Mouse (Mus musculus): ENCODE results near the gene Armh1.
A peak's percentile ranks its signal among the peaks of the same experiment; 100 is the strongest.

Armh1 gene

DNA sequence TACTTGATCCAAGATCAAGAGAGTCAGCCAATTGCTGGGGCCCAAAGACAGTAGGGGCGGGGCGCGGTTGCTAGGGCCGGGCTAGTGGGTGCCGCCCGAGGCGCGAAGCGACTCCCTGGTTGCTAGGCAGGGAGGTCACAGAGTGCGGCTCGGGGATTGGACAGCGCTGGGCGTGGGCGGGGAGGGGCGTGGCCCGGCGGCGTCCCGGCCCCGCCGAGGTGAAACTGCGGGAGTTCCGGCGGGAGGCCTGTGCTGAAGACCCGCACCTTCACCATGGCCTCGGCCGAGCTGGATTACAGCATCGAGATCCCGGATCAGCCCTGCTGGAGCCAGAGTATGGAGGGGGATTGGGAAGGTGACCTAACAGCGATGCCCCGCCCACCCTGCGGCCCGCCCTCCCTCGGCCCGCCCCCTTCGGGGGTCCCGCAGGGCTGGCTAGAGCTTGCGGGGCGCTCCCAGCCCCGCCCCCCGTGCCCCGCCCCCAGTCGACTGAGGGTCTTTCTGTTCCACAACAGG is at the start of gene Armh1, which contains the start of gene Tmem53:
Armh1 (minus strand) TSS at position 325 of the 516 bp plus-strand sequence.
Tmem53 (plus strand) TSS at position 151 of the 516 bp plus-strand sequence.
- peak; percentile 94 for DNase-seq

DNA sequence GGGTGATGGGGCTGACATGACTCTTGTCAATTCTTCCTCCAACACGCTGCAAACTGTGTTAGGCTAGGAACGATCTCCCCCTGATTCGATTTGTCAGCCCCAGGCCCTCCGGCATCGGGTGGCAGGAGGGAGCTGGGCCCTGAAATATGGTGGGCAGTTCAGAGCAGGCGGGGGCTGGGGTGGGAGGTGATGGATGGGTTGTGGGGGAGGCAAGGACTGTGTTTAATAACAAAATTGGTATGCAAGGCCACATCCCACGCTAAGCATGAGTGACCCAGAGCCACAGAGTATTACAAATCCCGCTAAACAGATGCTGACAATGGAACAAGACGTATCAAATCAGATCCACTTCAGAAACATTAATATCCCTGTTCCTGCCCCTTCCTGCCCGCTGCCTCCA is 48.0 kb upstream of the Armh1 start:
- no peak for DNase-seq

DNA sequence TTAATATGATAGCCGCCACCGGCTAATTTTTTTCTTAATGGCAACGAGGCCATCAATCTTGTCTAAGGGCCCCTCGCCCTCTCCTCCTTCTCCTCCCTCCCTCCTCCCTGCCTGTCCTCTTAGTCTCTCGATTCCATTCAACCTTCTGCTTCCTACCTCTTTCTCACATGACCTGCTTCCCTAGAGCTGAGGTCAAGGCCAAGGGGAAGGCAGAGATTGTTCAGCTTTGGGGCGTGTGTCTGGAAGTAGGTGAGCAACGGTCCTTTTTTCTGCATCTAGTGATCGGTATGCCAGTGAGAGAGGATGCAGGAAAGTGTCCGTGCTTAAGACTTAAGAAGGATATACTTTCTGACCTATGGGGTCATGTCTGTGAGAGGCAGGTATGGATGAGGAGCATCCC is 45.9 kb upstream of the Armh1 start:
- no peak for DNase-seq

DNA sequence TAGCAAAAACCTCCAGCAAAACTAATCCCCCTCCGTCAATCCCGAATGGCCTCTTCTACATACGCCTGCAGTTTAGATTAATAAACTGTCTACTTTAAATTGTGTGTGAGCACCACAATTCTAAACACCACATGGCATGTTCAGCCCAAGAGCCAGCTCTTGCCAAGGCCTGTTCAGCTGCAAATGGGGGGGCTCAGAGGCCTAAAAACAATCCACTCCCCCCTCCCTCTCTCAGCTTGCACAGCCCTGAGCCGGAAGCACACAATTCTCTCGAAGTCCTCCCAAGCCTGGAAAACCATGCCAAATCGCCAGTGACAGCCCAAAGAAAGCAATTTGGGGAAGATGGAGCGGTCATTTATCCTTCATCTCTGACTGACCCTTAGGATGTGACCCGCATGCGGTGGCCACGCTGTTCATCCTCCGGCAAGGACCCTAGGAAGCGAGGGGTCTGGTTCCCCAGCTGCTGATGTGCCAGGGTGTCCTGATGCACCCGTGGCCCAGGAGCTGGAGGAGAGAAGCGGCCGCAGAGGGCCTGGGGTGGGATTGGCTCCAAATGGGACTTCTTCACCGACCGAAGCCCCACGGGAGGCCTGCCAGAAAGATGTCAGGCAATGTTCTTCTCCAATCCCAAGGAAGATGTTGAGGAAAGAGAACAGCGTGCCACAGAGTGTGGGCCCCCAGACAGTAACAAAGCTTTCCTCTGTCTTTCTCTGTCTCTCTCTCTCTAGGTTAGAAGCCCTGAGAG is 45.1 kb upstream of the Armh1 start:
- no peak for DNase-seq

DNA sequence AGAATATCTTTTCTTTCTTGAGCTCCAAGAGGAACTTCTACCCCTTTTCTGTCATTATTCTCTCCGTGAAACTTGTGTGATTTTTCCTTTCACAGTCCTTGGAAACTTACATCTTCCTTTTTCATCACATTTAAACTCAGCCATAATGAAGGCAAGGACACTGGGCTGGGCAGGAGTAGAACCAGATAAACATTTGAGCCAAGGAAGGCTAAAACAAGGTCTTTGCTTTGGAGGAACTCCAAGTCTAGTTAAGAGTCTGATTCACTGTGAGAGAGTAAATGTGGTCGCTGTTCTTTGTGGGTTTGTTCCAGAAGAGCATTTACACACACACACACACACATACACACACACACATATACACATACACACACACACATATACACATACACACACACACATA is 39.8 kb upstream of the Armh1 start:
- no peak for DNase-seq

DNA sequence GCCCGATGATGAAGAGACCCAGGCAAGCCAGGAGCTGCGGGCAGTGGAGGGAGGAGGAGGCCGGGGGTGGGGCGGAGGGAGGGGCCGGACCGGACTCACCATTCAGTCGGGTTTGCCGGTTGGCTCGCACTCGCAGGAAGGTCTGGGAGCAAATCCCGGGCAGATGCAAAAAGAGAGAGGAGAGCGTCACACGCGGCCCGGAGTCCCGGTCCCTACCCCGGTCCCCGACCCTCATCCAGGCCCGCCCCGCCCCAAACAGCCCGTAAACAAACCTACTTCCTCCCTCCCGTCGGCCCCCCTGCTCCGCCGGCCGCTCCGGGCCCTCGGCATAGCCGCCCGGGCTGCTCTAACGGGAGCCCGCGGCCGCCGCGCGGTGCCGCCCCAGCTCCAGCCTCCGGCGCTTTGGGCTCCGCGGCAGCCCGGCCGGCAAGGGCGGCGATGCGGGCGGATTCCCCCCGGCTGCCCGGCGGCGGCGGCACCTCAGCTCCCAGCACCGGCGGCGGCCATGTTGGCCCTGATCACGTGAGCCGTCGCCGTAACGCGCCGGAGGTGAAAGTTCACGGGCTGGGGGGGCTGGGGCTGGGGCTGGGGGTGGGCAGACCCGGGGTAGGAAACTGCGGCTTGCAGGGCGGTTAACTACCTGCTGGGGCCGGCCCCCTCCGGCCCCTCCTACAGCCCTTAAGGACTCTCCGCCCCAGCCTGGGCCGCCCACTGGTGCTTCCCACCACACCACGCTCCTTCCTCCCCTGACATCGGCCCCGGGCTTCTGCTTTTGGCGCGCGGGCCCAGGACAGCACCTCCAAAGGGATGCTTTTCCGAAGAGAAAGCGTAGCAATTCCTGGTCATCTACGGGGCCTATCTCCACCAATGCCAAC is 37.2 kb upstream of the Armh1 start:
- peak; percentile 66 for DNase-seq

DNA sequence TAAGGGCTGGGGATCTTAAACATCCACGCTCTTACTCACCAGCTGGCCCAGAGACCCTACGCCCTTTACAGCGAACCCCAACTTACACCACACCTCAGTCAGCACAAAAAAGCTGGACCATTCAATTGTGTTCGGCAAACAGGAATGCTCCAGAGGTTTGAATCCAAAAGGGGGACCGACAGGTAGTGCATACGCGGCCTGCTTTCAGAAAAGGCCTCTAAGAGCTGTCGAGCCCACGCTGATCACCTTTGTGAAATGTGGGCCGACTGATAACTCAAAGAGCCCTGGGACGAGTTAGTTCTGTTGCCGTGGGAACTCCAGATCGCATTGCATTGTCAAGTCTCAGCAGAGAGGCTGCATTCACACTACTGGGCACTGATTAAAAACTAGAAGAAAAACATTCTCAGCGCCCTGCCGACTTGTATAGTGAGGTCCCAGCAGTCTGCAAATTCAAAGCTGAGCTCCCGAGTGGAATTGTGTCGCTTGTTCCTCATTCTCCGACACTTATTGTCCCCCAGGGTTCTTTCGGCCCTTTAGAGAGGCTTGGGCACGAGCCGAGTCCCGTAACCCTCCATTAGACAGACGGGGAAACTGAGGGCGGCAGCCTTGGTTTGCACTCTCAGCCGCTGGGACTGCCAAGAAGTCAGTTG is 36.5 kb upstream of the Armh1 start:
- no peak for DNase-seq

DNA sequence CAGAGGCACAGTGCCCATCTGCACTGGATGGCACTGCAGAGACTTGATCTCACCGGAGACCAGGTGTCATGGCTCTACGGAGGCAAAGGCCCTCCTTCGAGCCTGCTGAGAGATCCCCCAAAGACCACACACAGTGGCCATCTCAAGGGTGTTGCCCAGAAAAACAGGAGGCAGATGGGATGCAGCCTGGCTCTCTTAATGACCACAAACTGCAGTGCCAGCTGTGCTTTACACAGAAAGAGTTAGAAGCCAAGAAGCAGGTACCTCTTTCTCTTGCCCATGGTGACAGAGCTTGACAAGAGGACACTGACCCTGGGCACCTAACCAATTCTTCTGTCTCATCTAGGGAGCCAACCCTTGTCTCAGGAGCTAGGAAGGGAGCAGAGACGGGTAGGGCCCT is 32.4 kb upstream of the Armh1 start:
- DNase-seq = no peak

DNA sequence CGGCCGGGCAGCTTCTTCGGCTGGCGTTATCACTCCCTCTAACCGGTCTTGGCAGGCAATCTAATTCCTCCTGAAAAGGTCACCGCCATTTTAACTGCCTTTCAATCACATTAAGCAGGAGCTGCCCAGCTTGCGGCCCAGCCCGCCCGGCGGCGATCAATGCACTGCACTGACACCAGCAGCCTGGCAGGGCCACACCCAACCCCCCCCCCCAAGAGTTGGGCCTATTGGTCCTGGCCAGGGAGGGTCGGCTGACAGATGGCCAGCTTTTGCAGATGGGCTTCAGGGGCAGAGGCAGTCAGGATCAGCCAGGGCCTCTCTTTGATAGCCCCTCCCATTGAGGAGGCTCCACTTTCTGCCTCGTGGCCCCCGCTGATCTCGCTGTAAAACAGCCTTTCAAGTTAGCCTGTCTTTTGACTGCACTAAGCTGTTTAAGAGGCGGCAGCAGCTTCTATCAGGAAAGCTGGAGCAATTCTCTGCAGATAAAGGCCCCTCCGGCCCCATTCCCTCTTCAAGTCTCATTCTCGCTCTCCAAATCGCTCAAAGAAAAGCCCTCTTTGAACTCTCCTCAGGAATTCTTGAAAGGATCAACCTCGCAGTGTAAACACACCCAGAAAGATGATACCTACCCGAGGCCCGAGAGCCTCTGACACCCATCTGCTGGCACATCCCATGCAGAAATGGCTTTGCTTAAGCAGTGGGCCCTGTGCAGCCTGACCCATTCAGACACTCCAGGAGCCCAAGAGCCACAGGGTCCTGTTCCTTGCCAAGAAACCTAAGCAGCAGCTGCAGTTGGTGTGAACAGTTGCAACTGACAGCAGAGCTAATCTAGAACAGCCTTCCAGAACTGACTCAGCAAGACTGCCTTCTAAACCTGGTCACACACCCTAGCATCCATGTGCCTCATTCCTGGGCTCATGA is 31.6 kb upstream of the Armh1 start:
- no peak for DNase-seq

DNA sequence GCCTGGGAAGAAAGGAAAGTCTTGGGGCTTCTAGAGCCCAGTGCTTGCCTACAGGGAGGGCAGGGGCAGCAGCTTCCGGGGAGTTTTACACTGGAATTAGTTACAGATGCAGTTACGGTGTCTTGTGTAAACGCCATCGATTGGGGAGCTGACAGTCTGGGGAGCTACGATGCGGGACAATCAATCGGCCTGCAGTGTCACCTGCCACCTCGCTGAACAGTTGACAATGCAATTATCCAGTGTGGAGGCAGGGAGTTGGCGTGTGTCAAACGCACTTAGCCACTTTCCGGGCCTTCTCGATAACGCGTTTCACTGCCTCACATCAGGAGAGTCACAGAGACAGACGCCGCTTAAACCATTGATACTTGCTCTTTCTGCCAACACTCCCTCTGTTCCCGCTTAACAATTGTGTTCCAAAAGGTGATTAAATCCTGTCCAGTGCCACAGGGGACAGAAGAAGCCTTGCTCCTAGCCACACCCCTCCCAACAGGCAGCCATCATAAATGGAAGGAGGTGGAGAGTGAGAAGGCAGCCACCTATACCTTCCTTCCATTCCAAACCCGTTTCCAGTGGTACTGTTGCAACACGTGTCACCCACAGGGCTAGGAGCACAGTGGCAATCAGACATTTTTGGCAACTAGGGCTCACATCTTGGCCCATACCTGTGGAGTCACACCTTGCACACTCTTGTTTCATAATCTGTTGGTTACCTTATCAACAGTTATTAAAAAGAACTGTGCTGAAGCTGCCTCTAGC is 29.3 kb upstream of the Armh1 start:
- no peak for DNase-seq

DNA sequence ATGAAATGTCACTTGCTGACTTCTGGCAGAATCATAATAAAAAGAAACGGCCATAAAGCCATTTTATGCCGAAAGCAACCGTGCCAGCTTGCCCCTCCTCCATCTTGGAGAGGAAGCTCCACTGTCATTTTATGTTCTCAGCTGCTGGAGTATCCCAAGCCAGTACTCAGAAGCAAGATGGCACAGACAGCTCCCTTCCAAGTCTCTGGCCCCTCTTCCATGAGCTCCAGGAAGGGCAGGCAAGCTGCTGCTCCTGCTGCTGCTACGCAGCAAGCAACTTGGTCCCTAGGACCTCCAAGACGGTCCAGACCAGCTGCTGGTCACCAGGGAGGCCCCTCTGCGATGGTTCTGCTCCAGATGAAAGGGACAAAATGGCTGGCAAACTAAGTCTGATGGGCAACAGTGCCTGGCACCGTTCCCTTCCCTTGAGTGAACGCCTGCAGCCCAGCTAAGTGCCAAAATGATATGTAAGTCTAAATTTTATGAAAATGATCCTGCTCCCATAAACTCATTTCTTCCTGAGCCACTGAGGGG is 28.5 kb upstream of the Armh1 start:
- no peak for DNase-seq

DNA sequence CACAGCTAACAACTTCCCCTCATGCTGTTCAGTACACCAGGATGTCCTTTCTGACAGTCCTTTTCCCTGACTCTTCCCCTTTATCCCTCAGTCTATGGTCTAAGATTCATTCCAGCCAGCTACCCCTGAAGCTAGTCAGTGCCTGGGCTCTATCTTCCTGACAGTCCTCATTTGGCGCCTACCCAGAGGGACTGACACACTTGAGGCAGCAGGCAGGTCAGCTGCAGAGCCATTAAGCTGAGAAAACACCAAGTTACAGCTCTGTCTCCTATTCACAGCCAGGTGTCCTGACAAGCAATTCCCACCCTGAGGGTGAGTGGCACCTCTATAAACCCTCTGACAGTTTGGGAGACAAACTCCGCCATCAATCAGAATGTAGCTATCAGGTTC is 27.3 kb upstream of the Armh1 start:
- no peak for DNase-seq

DNA sequence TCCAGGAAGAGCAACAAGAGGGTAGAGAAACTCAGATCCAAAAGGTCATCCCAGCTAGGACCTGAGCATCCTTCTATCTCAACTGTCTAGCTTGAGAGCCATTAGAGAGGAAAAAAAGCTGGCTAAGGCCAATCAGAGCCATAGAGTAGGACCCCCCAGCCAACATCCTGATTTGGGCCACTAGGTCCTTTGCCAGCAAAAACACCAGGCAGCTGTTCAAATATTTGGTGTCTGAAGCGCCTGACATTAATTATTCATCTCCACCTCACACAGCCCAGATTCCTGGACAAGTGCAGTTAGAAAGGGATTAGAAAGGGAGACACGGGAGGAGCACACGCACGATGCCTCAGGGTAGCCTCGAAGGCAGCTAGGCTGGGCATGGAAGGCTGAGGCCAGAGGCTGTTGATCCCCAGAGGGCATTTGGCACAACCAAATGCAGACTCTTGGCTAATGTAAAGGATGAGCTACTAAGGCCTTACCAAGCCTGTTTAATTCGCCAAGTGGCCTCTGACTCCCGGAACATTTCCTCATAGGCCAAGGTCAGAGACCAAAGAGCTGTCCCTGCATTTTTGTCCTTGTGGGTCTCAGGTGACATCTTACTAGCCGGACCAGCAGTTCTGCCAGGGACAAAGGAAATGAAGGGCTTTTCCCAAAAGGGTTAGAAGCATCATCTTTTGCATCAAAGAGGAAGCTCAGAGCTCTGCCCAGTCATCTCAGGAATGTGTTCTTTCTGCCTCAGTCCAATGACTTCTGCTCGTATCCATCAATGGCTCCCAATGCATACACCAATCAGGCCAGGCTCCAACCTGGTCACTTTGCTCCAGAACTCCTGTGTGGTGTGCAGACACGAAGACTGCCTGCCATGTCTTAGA is 26.7 kb upstream of the Armh1 start:
- DNase-seq = no peak

DNA sequence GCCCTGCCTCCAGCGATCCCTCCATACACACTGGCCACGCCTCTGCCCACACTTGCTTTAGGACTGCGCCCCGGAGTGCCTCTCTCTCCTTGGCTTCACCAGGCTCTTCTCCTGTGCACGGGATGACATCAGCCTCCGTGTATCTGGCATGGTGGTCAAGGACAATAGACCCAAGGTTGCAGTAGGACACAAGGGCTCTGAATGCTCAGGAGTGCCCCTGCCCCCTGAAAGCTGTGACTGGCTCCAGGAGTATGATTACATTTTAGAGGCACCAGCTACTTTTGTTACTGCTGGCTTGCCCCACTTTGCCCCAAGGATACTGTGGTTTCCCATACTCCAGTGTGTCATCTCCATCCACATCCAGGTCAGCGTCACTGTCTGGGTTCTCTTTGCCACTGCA is 25.8 kb upstream of the Armh1 start:
- no peak for DNase-seq

DNA sequence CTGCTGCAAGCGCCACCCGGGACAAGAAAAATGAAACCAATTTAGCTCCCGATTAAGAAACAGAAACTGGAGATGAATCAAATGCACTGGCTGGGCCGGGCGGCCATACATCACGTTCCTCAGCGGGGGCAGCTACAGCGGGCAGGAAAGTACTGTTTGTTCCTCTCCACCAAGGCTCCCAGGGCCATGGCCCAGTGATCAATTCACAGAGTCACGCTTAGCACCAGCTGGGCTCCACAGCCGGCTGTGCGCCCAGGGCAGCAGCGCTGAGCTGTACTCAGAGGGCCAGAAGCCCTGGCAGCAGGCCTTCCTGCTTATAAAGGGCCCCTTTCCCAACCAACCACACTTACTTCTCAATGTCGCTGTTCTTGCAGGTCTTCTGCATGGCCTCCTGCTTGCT is 25.1 kb upstream of the Armh1 start:
- DNase-seq = no peak

DNA sequence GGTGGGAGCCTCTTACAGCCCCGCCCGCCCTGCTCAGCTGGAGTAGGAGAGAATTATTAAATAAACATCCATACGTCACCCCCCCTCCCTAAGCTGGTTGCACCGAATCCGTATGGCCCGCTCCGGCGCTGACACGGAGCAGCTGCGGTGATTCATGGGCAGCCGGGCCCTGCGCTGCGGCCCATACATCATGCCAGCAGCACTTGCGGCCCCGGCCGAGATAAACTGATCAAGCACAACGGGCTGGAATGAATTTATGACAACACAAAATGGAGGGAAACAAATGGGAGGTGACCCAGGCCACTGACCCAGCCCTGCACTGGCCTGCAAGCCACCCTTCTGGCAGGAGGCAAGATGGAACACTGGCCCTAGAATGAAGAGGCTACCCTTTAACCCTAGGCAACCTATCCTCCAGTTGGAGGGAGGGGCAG is 24.4 kb upstream of the Armh1 start:
- DNase-seq = no peak

DNA sequence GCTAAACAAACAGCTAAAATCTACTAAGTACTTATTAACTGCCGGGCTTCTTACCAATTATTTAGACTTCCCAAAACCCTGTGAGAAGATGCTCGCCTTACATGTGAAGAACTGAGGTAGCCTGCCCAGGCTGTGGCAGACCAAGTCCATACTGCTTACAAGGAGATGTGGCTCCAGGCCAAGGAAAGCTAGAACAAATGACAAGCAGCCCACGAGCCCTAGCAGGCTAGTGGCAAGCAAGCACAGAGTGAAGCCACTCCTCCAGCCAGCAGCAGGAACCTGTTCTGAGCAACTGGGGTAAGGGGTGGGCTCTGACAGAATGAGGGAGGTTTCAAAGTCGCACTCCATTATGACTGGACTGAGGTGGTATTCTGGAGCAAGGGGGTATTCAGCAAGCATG is 22.8 kb upstream of the Armh1 start:
- no peak for DNase-seq

DNA sequence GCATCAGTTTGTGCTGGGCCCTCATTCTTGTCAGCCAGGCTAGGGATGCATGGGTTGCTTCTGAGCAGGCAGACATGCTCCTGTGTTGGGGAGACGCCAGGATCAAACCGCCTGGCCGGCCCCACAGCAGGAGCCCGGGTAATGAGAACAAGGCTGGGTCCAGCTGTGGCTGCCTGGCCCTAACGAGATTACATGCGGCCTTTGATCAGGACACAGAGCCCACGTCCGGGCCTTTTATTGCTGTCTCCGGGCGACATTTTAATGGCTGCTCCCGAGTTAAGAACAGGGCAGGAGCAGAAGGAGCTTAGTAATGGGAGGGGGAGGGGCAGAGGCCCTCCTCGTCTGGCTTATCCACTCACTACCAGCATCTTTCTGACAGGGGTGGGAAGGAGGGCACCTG is 20.5 kb upstream of the Armh1 start:
- DNase-seq = no peak

DNA sequence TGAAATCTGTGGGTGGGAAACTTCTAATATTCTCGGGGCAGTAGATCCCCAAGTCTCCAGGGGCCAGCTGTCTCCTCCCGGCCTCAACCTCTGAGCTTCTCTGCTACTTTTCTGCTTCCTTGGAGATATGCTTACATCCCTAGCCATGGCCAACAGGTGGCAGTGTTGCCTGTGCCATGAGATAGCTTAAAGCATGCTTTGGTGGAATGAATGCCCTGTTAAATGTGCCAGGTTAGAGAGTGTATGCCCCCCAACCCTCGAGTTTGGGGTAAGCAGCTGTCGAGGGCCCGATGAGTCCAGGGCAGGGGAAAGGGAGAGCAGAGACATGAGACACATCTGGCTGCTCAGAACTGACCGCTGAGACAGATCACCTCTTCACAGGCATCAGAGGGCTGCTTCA is 18.4 kb upstream of the Armh1 start:
- DNase-seq = peak; percentile 79

DNA sequence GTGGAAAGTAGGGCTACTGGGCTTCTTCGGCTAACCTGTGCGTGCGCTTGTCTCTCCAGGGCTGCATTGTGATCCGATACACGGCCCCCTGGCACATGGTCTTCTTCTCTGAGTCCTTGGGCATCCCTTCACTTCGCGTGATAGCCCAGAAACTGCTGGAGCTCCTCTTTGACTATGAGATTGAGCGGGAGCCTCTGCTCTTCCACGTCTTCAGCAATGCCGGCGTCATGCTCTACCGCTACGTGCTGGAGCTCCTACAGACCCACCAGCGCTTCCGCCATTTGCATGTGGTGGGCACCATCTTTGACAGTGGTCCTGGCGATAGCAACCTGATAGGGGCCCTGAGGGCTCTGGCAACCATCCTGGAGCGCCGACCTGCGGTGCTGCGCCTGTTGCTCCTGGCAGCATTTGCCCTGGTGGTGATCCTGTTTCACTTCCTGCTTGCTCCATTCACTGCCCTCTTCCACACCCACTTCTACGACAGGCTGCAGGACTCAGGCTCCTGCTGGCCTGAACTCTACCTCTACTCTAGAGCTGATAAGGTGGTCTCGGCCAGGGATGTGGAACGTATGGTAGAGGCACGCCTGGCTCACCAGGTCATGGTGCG is 16.0 kb upstream of the Armh1 start:
- no peak for DNase-seq

Data from kidney, adult 9 months (tissue).